Mouse (Mus musculus) bone marrow macrophage, adult 2 months (primary cell): ENCODE results near the gene Igf2bp3.

ENCODE experiments used
- CTCF ChIP-seq: IDR thresholded peaks from 2 replicates; pipeline ENCODE4 v1.5.1; 2012; ENCODE audit warnings: low read depth, mild to moderate bottlenecking, low read length, moderate library complexity
- POLR2A ChIP-seq: IDR thresholded peaks from 2 replicates; pipeline ENCODE4 v1.6.1; 2012; ENCODE audit warnings: mild to moderate bottlenecking, low read depth, low read length, borderline replicate concordance

GRCm38 (mm10) chr6:49141125-49141524 is 73.6 kb downstream of the Igf2bp3 start:
- TF ChIP-seq CTCF = no peak
- no peak for TF ChIP-seq POLR2A
